Mouse (Mus musculus) T-helper 2 cell (primary cell): Measurements from ENCODE around the gene Lmtk3.

ENCODE experiments used
- in situ Hi-C: fragments of 300-600 bp; cut with MboI, MseI; formaldehyde crosslinking; loops from one replicate; pipeline ENCODE4 v1.15.1; 2025; ENCODE audit warnings: high pct_unique_total_duplicates

Gene Lmtk3

GRCm38 (mm10) chr7:45853089-45853488, 69.6 kb downstream of the Lmtk3 start:
- in situ Hi-C loops = no loop called here
